Mouse (Mus musculus) kidney, adult 18-20 months (tissue): ENCODE results near the gene Gm21767.
"Not testable (repeated sequence)": the region's sequence is repeated elsewhere in the genome, so short reads cannot be mapped to it uniquely, and the experiment has no call there.

Experiments
- DNase-seq: peaks from one replicate; pipeline ENCODE4 v3.0.0; 2021

Gene Gm21767

GRCm38 (mm10) chrY:13941438-13941837 is at the start of gene Gm21767:
Gene Gm21767 (plus strand): TSS chrY:13941738.
- not testable (repeated sequence) for DNase-seq
